Mouse (Mus musculus) gastrocnemius, postnatal 25 days (tissue): ENCODE data around the gene Zfp39. TPM values are rescaled to one million over a fixed set of nuclear protein-coding genes. Genes with fewer than 3 reads are reported as not detected.
"Not testable (repeated sequence)": the region's sequence is repeated elsewhere in the genome, so short reads cannot be mapped to it uniquely, and the experiment has no call there.

Experiments
- DNase-seq: peaks from one replicate; pipeline ENCODE4 v3.0.0; 2022
- total RNA-seq, 2 experiments: library from RNA; stranded (reverse); gene quantifications; 1 replicate in 1 of 2; 2 replicates in 1 of 2; pipeline ENCODE4 v1.2.3; 2021

Gene Zfp39
- total RNA-seq, 2 experiments from 2014 or later: 2.7 to 3.0 TPM

DNA sequence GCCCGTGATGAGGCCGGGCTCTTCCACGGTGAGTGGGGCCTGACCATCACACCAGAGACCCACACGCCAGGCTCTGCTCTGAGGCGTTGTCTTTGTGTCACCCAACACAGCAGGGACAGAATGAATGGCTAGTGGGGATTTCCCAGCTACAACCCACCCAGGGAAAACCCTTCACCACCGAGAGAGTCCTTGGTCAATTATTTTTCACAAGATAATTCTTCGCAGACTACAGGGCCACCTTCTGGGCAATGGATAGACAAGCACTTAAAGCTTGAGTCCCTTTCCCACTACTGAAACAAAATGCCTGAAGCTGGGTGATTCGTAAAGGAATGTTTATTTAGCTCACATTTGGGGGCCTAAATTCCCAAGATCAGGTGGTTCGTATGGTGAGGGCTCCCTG, 18.4 kb upstream of the Zfp39 start:
- no peak for DNase-seq

DNA sequence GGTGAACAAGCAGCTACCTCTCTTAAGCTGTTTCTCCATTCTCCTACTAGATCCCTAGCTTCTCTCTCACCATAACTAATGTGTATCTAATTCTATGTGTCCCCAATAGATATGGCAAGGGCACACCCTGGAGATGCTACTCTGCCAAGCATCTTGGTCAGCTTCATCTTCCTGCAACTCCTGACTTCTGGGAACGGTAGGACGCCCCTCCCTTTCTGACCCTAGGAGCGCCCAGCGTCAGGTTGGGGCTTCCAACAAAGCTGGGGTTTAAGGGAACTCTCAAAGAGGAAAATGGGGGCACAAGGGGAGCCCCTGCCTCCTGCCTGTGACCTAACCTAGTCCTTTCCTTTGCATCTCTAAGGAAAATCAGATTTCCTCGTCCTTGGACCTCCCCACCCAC, 14.7 kb upstream of the Zfp39 start:
- DNase-seq: no peak

DNA sequence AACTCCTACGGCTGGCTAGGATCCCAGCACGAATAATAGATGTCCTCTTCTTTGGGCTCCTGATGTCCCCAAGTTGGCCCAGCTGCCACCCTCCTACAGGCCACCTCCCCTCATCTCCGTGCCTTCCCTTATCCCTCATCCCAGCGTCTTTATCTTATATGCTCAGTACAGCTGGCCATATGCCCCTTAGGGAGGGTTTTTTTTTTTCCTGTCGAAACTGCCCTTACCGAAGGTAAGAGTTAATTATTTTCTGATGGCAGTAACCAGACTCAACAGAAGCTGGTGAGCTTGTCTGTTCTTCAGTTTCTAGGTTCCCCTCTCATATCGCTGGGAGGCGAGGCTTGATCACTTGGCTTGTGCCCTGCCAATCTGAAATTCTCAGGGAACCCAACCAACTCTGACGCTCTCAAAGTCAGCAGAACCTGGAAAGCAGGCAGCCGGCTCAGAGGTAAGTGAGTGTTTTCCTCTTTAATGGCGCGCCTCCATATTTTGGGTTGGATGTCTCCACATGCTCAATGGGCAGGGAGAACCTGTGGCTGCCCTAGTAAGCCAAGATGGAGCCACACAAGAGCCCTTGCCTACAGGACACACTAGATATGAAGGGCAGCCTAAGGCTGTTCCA, 13.8 kb upstream of the Zfp39 start, which contains the start of gene Btnl10:
Gene Btnl10, plus strand, starts transcription at position 164 of the 622 bp plus-strand sequence.
- DNase-seq: no peak

DNA sequence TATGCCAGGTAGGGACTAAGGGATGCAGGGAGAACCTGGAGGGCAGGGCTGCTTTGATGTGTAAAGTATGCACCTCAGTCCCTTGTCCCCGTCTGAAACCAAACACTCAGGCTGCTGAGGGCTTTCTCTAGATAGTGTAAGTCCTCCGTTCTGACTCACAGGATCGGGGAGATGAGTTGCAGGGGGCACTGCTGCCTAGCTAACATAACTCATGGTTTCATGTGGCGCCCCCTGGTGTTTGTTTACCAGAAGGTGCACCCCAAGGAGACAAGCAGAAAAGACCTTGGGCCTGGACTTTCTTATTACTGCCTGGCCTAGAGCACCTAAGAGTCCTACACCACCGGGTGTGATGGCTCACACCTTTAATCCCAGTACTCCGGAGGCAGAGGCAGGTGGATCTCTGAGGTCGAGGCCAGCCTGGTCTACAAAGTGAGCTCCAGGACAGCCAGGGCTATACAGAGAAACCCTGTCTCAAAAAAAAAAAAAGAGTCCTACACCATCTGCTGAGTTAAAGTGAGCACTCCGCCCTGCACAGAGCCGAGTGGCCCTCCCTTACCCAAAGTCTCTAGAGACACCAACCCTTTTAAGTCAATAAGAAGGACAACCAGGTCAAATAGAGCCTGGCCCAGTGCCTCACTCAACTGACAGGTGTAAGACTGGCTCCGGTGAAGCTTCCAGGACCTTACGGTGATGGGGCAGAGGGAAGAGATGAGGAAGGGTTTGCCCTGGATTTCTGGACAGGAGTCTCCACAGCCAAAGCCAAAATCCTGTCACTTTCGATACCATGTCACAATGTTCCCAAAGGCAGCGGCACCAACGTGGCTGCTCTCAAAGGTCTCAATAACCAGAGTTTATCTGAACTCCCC, 13.1 kb upstream of the Zfp39 start:
- no peak for DNase-seq

DNA sequence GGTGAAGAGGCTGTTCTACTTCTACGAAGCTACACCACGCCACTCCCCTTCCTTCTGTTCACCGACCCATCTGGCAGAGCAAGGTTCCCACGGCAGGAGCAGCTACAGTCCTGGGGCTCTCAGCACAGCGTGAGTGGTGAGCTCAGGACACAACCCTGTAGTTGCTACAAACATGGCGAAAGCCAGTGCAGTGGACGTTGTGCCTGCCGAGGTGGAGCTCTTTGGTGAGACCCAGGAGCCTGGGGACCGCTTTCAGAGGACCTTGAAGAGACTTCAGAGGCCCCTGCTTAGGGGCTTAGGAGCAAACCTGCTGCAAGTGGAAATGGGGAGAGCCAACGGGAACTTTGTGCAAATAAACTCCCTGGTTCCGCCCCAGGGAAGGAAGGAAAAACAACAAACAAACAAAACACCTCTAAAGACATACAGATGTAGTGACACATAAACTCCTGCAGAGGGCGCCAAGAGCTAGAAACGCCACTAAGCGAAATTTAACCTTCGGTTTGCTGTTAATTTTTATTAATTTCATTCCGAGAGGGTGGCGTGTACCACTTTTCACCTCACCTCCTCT, 10.5 kb upstream of the Zfp39 start:
- DNase-seq: no peak

DNA sequence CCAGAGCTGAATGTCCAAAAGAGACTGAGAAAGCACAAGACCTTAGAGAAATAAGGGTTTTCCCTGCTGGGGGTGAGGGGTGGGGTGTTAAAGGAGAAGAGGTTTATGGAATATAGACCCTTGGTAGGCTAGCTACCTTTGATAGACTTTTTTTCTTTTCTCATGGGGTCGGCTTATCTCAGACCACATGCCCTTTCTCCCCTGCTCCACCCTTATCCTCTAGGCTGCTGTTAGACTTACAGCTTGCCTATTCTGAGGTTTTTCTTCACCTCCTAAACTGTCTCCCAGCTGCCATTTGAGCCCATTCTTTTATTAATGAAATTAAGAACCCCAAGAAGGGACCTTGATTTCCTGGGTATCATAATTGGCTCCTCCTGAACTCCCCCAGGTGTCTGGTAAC, 9.8 kb upstream of the Zfp39 start:
- DNase-seq: no peak

DNA sequence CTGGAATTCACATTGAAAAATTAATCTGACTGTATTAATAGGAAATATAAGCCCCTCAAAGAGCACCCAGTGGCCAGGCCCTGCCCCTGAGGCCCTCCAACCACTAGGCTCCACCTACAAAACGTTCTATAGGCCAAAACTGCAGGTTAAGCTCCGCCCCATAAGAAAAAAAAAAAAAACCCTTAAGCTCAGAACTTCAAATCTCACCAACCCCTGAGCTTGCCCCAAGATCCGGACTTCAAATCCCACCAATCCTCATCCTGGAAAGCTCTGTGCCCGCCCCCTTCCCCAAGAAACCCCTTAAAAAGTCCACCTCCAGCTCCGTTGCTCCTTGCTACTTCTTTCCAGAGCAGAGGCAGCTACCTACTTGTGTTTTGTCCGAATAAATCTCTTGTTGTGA, 813 bp upstream of the Zfp39 start:
- DNase-seq: no peak

DNA sequence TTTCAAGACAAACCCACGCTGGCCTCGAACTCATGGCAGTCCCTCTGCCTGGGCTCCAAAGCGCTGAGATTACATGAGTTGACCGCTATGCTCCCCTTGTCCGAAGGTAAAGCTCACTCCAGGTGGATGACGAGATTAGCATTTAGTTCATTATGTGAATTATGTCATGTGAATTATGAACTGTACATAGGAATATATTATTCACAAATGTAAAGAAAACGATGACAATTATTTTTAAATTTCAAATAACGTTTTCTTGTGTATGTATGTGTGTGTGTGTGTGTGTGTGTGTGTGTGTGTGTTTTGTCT, 339 bp upstream of the Zfp39 start:
- DNase-seq: no peak

DNA sequence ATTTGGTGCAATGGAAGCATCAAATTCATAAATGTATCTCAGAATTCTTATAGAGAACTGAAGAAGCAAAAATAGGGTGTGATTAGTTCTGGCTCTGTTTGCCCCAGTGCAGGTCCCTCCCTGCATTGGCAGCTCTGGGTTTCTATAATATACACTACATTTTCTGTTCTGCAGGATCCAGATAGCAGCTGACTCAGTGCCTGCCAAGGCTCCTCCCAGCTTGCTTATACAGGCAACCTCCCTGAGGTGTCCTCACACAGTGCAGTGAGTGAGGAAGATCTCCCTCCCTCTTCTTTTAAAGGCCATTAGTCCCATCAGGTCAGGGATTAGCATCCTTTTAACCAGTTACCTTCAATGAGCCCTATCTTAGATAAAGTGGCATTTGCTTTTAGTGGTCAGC, 2.9 kb downstream of the Zfp39 start:
- no peak for DNase-seq

DNA sequence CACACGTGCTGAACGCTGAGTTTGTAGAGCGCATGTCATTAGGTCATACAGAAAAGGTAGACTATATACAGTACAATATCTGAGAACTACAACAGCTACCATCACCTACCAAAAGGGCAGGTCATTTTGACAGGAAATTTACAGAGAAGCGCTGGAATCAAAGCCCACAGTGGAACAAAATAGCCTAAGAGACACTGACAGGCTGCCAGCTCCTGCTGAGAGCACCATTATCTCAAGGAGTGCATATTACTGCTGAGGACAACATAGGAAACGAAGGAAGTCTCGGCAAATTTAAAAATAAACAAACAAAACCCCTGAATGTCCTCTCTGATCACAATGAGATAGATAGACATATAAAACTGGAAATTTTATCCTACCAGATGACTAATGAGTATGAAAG, 6.5 kb downstream of the Zfp39 start:
- DNase-seq: no peak

DNA sequence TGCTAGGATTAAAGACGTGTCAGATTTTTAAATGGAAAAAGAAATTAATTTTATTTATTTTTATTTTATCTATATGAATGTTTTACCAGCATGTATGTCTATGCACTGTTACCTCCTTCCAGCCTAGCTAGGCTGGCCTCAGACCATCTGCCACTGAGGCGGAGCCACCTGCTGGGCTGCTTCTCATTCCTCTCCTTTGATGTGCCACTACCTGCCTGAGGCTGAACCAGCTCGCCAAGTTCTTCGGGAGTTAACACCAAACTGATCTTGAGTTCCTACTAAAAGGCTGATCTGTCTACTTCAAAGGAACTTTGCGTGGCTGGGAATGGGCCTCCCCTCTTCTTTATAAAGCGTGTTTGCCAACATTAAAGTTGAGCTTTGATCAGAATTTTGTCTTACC, 9.6 kb downstream of the Zfp39 start:
- DNase-seq: no peak

DNA sequence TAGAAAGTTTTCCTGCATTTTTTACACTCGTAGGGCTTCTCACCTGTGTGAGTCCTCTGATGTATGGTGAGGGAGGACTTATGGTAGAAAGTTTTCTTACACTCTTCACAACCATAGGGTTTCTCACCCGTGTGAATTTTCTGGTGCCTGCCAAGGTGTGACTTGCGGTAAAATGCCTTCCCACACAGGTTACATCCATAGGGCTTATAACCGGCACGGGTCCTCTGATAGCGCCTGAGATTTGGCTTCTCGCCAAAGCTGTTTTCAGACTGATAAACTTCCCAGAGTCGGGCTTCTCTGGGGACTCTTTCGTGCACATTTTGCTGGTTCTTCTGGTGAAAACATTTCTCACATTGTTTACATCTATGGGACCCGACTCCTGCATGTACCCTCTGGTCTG, 13.5 kb downstream of the Zfp39 start:
- no peak for DNase-seq

DNA sequence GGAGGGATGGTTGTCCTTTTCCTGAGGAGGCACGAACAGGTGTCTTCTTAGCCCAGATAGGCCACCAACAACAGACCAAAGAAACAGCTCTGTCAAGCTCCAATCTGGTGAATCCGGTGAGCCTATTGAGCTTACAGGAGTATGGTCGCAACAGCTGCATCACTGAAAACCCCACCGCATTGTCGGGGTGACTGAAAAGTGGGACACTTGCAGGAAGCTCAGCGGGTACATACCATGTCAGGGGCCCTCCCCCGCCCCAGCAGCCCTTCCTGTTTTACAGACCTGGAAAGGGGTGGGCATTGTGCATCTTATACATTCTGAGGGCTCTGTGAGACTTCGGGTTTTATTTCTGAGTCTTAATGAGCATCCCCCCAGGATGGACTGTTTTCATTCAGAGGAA, 20.3 kb downstream of the Zfp39 start:
- peak; percentile 15 for DNase-seq

DNA sequence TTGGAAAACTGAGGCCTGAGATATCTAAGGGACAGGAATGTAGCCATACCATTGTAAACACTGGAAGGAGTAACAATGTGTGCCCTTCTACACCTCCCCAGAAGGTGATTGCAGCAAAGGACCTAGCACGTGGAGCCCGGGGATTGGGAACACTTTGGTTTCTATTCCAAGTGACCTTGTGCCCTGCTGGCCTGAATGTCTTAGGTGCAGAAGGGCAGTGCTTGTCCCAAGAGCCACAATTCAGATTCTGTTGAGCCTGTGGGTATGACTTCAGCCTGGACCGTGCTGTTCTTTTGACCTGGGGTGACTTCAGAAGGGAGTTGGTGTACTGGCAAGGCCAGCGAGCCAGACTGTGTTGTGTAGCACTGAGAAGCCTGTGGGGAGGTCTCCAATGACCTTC, 33.1 kb downstream of the Zfp39 start:
- no peak for DNase-seq

DNA sequence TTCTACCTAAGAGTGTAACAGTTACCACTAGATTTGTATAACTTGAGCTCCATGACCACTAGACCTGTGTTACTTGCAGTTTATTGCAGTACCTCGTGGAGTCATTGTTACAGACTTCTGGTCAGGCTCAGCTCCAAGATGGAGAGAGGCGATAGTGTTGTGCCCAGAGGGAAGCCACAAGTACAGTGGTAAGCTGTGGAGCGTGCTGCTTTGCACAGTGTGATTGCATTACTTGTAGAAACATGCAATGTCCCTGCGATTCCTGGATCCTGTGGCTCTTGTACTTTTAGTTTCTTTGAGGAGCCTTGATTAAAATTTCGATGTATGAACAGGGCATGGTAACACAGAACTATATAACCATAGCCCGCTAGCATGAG, 36.1 kb downstream of the Zfp39 start:
- no peak for DNase-seq

DNA sequence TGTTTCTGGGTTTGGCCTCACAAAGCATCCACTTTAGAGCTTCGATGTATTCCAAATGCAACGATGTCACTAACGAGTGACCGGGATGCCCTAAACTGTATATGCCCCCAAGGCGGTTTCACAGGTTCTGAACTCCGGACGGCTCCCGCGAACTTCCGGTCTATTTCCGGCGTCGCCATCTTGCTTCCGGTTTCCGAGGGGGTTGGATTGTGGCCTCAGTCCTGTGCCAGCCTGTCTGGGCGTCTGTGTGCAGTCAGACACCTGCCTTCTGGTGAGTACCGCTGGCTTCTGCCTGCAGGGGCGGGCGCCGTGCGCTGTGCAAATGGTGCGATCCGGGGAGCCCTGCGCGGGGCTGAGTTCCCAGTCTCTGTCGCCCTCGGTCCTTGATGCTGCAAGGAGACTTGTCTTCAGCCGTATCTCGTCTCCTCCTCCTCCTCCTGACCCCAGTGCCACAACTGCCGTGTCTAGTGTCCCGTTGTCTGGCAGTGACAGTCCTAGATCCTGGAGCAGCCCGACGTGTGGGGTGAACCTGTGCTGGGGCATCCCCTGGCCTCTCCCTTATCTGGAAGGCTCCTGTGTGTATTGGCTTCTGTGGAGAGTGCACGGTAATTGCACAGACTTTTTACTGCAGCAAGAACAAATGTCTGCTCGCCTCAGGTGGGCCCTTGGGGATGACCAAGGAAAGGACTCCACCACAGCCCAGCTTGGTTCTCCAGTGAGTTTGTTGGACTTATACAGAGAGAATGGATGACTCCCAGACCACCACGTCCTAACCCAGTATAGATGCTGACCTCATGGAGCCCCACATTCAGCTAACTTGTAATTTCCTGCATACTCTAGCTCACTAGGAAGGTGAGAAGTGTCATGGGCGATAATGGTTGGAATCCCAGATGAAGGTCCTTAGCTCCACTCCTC, 36.7 kb downstream of the Zfp39 start, which contains the start of gene 2810021J22Rik:
Gene 2810021J22Rik, plus strand, starts transcription at position 178 of the 915 bp plus-strand sequence.
- DNase-seq: peak; percentile 75

DNA sequence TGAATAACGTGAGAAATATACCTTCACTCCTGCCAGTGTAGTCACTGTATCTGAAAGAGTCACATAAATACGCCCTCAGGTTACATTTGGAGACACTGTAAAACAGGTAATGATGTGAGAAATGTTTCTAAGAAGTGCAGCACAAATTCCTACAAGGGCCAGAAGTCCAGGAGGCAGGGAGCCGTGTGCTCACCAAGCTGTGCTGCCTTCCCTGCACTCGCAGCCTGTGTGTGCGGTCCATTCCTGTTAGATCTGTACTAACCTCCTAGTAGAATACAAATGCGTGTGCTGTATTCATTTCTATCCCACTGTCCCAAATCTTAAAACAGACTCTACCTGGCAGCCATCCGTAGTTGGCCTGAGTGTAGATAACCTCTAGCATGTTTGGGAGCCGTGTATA, 43.3 kb downstream of the Zfp39 start:
- no peak for DNase-seq

DNA sequence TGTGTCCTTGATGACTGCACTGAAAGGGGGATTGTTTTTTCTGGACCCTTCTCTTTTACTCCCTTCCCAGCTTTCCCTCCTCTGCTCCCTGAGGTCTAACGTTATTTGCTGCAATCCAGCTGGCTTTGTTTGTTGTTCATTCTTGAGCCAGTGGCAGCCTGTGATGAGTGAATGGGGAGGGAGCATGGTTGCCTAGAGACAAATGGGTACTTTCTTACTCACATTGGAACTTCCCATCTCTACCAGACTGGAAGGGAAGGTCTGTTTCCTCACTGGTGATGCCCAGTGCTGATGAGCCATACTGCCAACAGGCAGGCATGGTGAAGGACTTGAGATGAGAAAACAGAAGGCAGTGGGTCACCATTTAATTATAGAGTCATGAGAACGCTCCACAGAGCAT, 54.3 kb downstream of the Zfp39 start:
- DNase-seq: no peak

DNA sequence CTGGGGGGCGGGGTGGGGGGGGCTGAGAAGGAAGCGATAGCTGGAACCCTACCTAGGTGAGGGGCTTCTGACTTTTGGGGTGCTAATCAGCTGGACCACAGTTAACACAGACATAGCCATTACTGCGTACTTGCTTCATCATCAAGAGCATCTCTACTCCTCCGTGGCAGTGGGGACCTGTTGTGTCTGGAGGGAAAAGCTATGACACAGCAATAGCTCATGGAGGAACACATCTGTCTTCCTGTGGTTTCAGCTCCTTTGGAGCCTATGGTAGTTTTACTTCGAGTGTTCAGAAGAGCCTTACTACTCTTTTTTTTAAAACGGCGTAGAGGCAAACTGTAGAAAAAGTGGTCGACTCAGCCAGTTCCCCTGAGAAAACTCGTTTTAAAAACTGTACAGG, 56.4 kb downstream of the Zfp39 start:
- no peak for DNase-seq

DNA sequence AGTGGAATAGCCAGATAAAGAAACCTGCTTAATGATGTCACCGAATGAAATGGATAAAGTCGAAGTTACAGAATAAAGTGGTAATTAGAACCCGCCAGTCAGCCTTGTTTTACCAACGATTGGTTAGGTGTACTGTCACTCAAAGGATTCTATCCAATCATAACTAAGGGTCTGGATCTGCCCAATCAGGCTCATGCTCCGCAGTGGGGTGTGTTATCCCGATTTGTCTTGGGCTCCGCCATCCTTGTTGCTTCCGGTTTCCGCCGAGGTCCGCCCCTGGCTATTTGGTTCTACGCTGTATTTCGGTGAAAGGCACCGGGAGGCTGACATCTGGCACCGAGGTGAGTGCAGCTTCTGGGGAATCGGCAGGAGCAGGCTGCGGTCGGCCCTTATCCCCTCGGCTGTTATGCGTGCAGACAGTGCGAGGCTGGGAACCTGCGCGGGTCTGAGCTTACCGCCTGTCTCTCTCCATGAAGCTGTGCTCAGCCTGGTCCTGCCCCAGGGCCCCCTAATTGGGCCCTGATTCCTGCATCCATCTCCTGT, 57.0 kb downstream of the Zfp39 start, which contains the start of gene Gm12258:
Gene Gm12258, plus strand, starts transcription at position 240 of the 543 bp plus-strand sequence.
- DNase-seq: peak; percentile 84

DNA sequence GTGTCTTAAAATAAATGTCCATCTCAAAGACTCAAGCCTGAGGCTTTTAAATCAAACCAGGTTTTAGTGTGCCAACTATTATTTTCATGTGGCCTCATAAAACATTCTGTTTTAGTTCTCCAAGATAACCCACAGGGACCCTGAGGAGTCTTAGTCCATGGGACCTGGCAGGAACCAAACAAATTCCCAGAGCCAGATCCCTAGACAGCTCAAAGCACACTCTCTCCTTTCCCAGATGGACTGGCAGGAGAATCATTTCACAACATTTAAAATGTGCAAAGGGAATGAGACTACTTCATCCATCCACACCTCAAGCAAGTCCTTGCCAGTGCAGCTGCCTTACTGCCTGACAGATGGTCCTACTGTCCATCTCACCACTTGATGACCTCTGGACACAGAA, 65.1 kb downstream of the Zfp39 start, which contains the start of gene Olfr311:
Gene Olfr311, plus strand, starts transcription at position 301 of the 400 bp plus-strand sequence.
- not testable (repeated sequence) for DNase-seq
